Mouse (Mus musculus) lung, postnatal 0 days (tissue): ENCODE data around the gene Cela2a. TPM values are rescaled to one million over a fixed set of nuclear protein-coding genes. Genes with fewer than 3 reads are reported as not detected.
A peak's percentile ranks its signal among the peaks of the same experiment; 100 is the strongest.

Experiments
- ATAC-seq: fragments of 200-750 bp; cut with Nextera tagmentation; 2 replicates; pipeline ENCODE4 v1.8.0; 2017; ENCODE audit warnings: moderate library complexity
- DNase-seq: peaks from one replicate; pipeline ENCODE4 v3.0.0-alpha.2; 2016; ENCODE audit warnings: low spot score
- H3K27ac ChIP-seq: fragments of 300-500 bp; sonication (generic); 2 replicates; pipeline ENCODE4 v1.5.1; 2014; ENCODE audit warnings: antibody characterized with exemption, mild to moderate bottlenecking, low read length, mixed read lengths
- H3K27me3 ChIP-seq: fragments of 300-500 bp; sonication (generic); replicated peaks from 2 replicates; pipeline ENCODE4 v1.6.1; 2014; ENCODE audit warnings: low read length, mixed read lengths; ENCODE audit not compliant: insufficient read depth
- H3K36me3 ChIP-seq: fragments of 300-500 bp; sonication (generic); 2 replicates; pipeline ENCODE4 v1.6.1; 2014; ENCODE audit warnings: low read length, mixed read lengths; ENCODE audit not compliant: insufficient read depth
- H3K4me1 ChIP-seq: fragments of 300-500 bp; sonication (generic); 2 replicates; pipeline ENCODE4 v1.6.1; 2014; ENCODE audit warnings: antibody characterized with exemption, low read depth, low read length, mixed read lengths; ENCODE audit not compliant: insufficient read depth
- H3K4me2 ChIP-seq: fragments of 300-500 bp; sonication (generic); replicated peaks from 2 replicates; pipeline ENCODE4 v1.6.1; 2014; ENCODE audit warnings: low read depth, mild to moderate bottlenecking, low read length, moderate library complexity, mixed read lengths
- H3K4me3 ChIP-seq: fragments of 300-500 bp; sonication (generic); 2 replicates; pipeline ENCODE4 v1.5.1; 2014; ENCODE audit warnings: low read depth, low read length
- H3K9ac ChIP-seq: fragments of 300-500 bp; sonication (generic); replicated peaks from 2 replicates; pipeline ENCODE4 v1.6.1; 2014; ENCODE audit warnings: low read depth, mild to moderate bottlenecking
- H3K9me3 ChIP-seq: fragments of 300-500 bp; sonication (generic); 2 replicates; pipeline ENCODE4 v1.6.1; 2016; ENCODE audit warnings: low read length, mixed read lengths
- CTCF ChIP-seq: IDR thresholded peaks from 2 replicates; pipeline ENCODE4 v1.5.1; 2016; ENCODE audit warnings: antibody characterized with exemption, mild to moderate bottlenecking
- EP300 ChIP-seq: IDR thresholded peaks from 2 replicates; pipeline ENCODE4 v1.6.1; 2016; ENCODE audit warnings: antibody characterized with exemption, mild to moderate bottlenecking, control low read depth
- WGBS: fragments of 180-500 bp; shearing (Covaris S2); extraction: QIAGEN DNeasy Blood & Tissue Kit; methylation state at CpG from one replicate; pipeline ENCODE4 v1.1.7; 2014; 5-methylcytosine and 5-hydroxymethylcytosine counted together
- polyA plus RNA-seq: library from polyadenylated mRNA; unstranded; fragments of >200 nt; fragmentation: Nextera tagmentation; extraction: Ambion mirVana; gene quantifications from 2 replicates; pipeline ENCODE4 v1.2.1, GENCODE M21; 2015

Gene Cela2a
- not detected in 2 replicates for polyA plus RNA-seq

DNA sequence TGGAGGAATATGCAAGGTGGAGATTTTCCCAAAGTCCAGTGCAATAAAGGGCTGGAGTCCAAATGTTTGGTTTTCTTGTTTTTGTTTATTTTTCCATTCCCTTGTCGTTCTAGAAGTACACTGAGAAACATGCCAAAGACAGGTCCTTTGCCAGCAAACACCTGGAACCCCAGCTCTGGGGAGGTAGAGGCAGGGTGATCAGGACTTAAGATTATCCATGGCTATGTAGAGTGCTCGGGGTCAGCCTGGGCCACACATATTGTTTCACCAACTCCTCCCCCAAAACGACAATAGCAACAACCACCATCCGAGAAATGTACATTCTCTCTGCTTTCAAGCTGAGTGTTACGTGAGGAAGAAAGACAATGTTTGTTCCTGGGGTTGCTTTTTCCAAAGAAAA is at the start of gene Cela2a:
Cela2a (minus strand) TSS at position 101 of the 400 bp plus-strand sequence.
- H3K9me3 ChIP-seq, result no peaks in the 10 kb centered on the region
- H3K9ac ChIP-seq, result no peak within 1 kb of the TSS
- H3K4me2 ChIP-seq, result no peak within 1 kb of the TSS
- H3K36me3 ChIP-seq, result no peaks in the 10 kb centered on the region
- ATAC-seq, result no peak
- no peak for TF ChIP-seq CTCF
- no peak for TF ChIP-seq EP300
- DNase-seq, result no peak
- H3K27me3 ChIP-seq, result no peaks in the 10 kb centered on the region
- no peaks in the 10 kb centered on the region for H3K4me1 ChIP-seq
- no peak within 1 kb of the TSS for H3K27ac ChIP-seq
- WGBS, result 41% methylated on average over 5 of the region's 5 CpGs
- no peak within 1 kb of the TSS for H3K4me3 ChIP-seq

DNA sequence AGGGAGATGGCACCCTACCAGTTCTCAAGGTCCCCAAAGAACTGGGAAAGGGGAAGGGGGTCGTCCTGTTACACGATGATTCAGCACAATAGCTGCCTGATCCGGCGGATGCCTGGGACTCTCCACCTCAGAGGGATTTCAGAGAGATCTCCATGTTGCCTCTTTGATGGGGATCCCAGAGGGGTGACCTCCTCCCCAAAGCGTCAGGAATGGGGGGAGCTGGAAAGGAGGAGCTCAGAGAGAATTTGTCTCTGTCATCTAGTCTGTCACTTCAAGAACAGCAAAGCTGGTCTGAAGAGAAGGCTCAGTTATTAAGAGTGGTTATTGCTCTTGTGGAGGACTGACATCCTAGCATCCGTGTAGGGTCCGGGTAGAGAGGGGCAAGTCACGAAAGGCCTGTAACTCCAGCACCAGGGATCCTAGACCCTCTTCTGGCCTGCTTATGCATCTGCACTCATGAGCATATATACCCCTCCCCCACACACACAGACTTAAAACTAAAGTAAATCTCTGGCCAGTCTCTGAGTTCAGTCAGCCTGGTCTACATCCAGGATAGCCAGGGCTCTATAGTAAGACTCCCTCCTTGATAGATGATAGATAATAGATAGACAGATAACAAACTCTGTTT is 49.6 kb upstream of the Cela2a start:
- Histone ChIP-seq H3K4me1 (peaks cover 19% of the 10 kb centered on the region), H3K4me3 (0 out of 2 replicates have a peak overlapping the region, but pooled peaks have one; percentile 85), H3K9me3 (no peaks in the 10 kb centered on the region), H3K36me3 (no peaks in the 10 kb centered on the region), H3K9ac (no peak overlapping the region), H3K27me3 (no peaks in the 10 kb centered on the region), H3K27ac (no peak overlapping the region), H3K4me2 (peak overlapping the region; percentile 95)
- TF ChIP-seq EP300 (no peak), CTCF (0 out of 2 replicates have a peak, but pooled peaks have one; percentile 8)
- 9% methylated on average over 8 of the region's 8 CpGs for WGBS
- ATAC-seq, result no peak
- DNase-seq, result peak; percentile 39

DNA sequence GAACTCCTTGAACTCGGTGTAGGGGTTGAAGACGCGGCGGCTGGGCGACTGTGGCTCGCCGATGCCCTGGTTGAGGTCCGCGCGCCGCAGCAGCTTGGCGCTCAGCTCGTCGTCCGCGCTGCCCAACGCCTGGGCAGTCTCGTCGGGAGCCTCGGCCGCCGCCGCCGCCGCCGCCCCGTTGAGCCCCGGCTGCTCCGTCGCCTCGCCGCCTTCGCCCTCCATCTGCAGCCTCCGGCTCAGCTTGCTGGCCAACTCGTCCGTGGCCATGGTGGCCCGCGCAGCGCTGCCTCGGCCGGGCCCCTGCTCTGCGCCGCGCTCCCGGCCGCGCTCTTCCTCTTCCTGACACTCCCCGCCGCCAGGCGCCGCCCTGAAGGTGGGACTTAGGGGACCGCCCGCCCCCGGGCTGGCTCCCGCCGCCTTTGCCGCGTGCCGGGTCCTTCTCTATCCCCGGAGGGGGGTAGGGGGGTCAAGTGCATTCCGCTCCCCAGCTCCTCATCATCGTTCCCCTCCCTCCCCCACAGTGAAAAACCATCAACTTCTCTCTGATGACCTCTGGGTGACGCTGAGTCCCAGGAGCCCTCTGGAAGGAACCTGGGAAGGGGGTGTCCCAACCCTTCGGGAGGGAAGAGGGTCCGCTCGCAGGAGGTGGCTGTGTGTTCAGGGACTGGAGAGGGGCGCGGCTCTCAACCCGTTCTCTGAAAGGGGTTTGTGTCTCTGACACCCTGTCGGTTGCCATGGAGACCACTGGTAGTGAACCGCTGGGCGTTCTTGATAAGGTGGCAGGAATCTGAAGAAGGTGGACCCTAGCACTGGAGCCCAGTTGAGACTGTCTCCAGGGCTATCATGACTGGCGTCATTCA is 48.9 kb upstream of the Cela2a start, which contains the start of gene Efhd2:
Efhd2 (minus strand) TSS at position 320 of the 860 bp plus-strand sequence.
- peak; percentile 86 for ATAC-seq
- H3K4me3 ChIP-seq, result peak within 1 kb of the TSS; percentile 85
- DNase-seq, result peak; percentile 90
- H3K9me3 ChIP-seq, result no peaks in the 10 kb centered on the region
- no peaks in the 10 kb centered on the region for H3K27me3 ChIP-seq
- 1% methylated on average over 60 of the region's 73 CpGs for WGBS
- H3K4me2 ChIP-seq, result peak within 1 kb of the TSS; percentile 95
- H3K27ac ChIP-seq, result peak within 1 kb of the TSS; percentile 66
- TF ChIP-seq EP300, result no peak
- TF ChIP-seq CTCF, result peak; percentile 12; the same call in 1 of the 2 replicates
- peak within 1 kb of the TSS; percentile 76 for H3K9ac ChIP-seq
- H3K4me1 ChIP-seq, result peaks cover 25% of the 10 kb centered on the region
- no peaks in the 10 kb centered on the region for H3K36me3 ChIP-seq

DNA sequence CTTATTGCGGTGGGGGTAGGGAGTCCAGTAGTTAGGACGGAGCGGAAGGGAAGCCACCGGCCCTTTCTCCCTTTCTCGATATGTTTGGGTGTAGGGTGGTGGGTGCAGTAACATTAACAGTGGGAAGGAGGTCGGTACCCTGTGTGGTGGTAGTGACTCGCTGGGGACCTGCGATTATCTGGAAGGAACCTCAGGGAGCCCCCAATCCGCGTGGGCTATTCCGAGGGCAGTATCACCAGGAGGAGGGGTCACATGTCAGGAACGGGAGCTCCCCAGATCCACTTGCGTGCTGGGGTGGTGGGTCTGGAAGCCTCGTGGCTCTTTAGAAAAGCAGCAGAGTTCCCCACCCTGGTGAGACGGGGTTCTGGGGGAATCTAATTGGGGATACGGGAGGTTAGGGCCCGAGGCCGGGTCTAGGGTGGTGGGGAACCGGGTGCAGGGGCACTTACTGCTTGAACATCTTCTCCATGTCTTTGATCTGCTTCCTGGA is 48.2 kb upstream of the Cela2a start:
- Histone ChIP-seq H3K4me3 (peak overlapping the region; percentile 85), H3K9me3 (no peaks in the 10 kb centered on the region), H3K4me2 (peak overlapping the region; percentile 95), H3K9ac (peak overlapping the region; percentile 76), H3K36me3 (no peaks in the 10 kb centered on the region), H3K27me3 (no peaks in the 10 kb centered on the region), H3K27ac (peak overlapping the region; percentile 66), H3K4me1 (peaks cover 31% of the 10 kb centered on the region)
- TF ChIP-seq EP300 (no peak), CTCF (no peak)
- ATAC-seq, result 0 out of 2 replicates have a peak, but pooled peaks have one; percentile 2
- DNase-seq, result peak; percentile 41
- 1% methylated on average over 19 of the region's 19 CpGs for WGBS

DNA sequence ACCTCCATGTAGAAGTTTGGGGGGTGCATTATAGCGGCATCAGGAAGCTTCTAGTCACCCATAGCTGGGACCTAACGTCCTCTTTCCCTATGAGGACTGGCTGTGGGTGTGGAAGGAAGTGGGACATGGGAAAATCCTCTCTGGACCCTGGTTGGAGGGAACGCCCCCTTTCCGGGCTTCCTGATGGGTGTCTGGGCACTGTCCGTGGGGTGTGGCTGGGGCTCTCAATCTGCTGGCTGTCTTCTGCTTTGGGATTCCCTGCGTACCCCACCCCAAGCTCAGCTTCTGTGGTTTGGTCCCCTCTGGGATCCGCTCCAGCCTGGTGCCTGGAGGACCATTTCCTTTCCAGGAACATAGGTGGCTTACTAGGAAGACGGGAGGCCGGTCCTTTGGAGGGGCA is 47.0 kb upstream of the Cela2a start:
- no peak for ATAC-seq
- TF ChIP-seq CTCF (no peak), EP300 (0 out of 2 replicates have a peak, but pooled peaks have one; percentile 15)
- peak overlapping the region; percentile 85 for H3K4me3 ChIP-seq
- H3K27ac ChIP-seq, result no peak overlapping the region
- H3K27me3 ChIP-seq, result no peaks in the 10 kb centered on the region
- H3K9me3 ChIP-seq, result no peaks in the 10 kb centered on the region
- 58% methylated on average over 8 of the region's 9 CpGs for WGBS
- 0 out of 2 replicates have a peak overlapping the region, but pooled peaks have one; percentile 76 for H3K9ac ChIP-seq
- DNase-seq, result peak; percentile 47
- H3K4me2 ChIP-seq, result peak overlapping the region; percentile 95
- H3K36me3 ChIP-seq, result no peaks in the 10 kb centered on the region
- H3K4me1 ChIP-seq, result peaks cover 31% of the 10 kb centered on the region

DNA sequence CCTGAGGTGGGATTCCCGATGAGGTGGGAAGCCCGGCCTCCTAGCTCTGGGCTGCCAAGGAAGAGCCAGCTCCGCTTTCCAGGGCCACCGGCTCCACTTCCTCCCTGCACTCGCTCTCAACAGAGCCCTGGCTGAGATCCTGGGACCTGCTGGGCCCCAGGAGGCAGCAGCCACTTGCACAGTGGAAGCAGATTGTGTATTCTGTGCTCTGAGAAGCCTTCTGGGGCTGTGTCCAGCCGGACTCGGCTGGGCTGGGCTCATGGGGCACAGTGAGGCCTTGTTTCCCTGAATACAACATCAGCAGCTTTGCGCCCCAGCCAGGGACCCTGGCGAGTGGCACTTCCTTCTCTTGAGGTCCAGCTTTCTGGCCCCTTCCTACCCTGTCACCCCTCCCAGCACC is 45.9 kb upstream of the Cela2a start:
- H3K9ac ChIP-seq, result 0 out of 2 replicates have a peak overlapping the region, but pooled peaks have one; percentile 9
- no peak overlapping the region for H3K4me3 ChIP-seq
- ATAC-seq, result no peak
- peaks cover 38% of the 10 kb centered on the region for H3K4me1 ChIP-seq
- no peaks in the 10 kb centered on the region for H3K27me3 ChIP-seq
- no peaks in the 10 kb centered on the region for H3K9me3 ChIP-seq
- peak overlapping the region; percentile 20 for H3K27ac ChIP-seq
- DNase-seq, result no peak
- peak overlapping the region; percentile 95 for H3K4me2 ChIP-seq
- 30% methylated on average over 9 of the region's 9 CpGs for WGBS
- H3K36me3 ChIP-seq, result no peaks in the 10 kb centered on the region
- TF ChIP-seq CTCF, result no peak
- TF ChIP-seq EP300, result no peak
